Comparison of ENCODE assay signal across 19 mouse cellular contexts in genomic region chr12:111005803-111006202, GRCm38 (mm10). TPM values are rescaled to one million over a fixed set of nuclear protein-coding genes. Genes with fewer than 3 reads are reported as not detected.
DNase-seq lines count a peak whose midpoint lies in the region; ATAC-seq lines count a peak whose summit lies in the region.
"Had no signal": no experiment of that assay in that cellular context is flagged by ENCODE, and none has a peak within 500 bp of the region (broad histone marks: within the 10 kb centered on the region; RNA-seq: fewer than 3 reads in every experiment).

No protein-coding gene starts in this region.

- H3K4me1 ChIP-seq in kidney, embryonic 15.5 days: peaks cover 40% of the 10 kb centered on the region
- H3K4me1 ChIP-seq in intestine, embryonic 15.5 days (replicated peaks): peaks cover 47% of the 10 kb centered on the region
- peaks cover 33% of the 10 kb centered on the region; the same call in 1 of the 2 replicates for H3K4me1 ChIP-seq in stomach, embryonic 14.5 days (ENCODE audit: control insufficient read depth, insufficient read depth, low read length)

- WGBS in kidney, embryonic 15.5 days: 67% methylated on average over 6 of the region's 6 CpGs
- 62% methylated on average over 6 of the region's 6 CpGs for WGBS in intestine, embryonic 15.5 days
- 61% methylated on average over 6 of the region's 6 CpGs for WGBS in stomach, embryonic 14.5 days

- H3K9ac ChIP-seq in kidney, embryonic 15.5 days: no peak overlapping the region
- H3K9ac ChIP-seq in intestine, embryonic 15.5 days: no peak overlapping the region
- H3K9ac ChIP-seq in stomach, embryonic 14.5 days (replicated peaks; ENCODE audit: low read depth, low read length): no peak overlapping the region
- H3K9ac ChIP-seq: forebrain, postnatal 0 days; midbrain, embryonic 13.5 days had no signal

- no peaks in the 10 kb centered on the region for H3K36me3 ChIP-seq in kidney, embryonic 15.5 days
- H3K36me3 ChIP-seq in intestine, embryonic 15.5 days: no peaks in the 10 kb centered on the region
- H3K36me3 ChIP-seq in stomach, embryonic 14.5 days (ENCODE audit: control insufficient read depth, insufficient read depth, low read length): no peaks in the 10 kb centered on the region
- H3K36me3 ChIP-seq: midbrain, embryonic 13.5 days had no signal

- H3K27ac ChIP-seq in kidney, embryonic 15.5 days: no peak overlapping the region
- peak overlapping the region; percentile 93 for H3K27ac ChIP-seq in intestine, embryonic 15.5 days
- peak overlapping the region; percentile 68; the same call in 1 of the 2 replicates for H3K27ac ChIP-seq in stomach, embryonic 14.5 days (ENCODE audit: low read length)
- H3K27ac ChIP-seq: gastrocnemius, adult 2 months; midbrain, embryonic 13.5 days had no signal

- no peaks in the 10 kb centered on the region for H3K27me3 ChIP-seq in kidney, embryonic 15.5 days
- no peaks in the 10 kb centered on the region for H3K27me3 ChIP-seq in intestine, embryonic 15.5 days (replicated peaks)
- no peaks in the 10 kb centered on the region for H3K27me3 ChIP-seq in stomach, embryonic 14.5 days (ENCODE audit: control insufficient read depth, insufficient read depth, low read length)
- H3K27me3 ChIP-seq: midbrain, embryonic 13.5 days had no signal

- ATAC-seq in kidney, embryonic 15.5 days (replicated peaks; ENCODE audit: low FRiP score): peak; percentile 43; the same call in 1 of the 2 replicates
- ATAC-seq in intestine, embryonic 15.5 days: peak; percentile 21
- 0 out of 2 replicates have a peak, but pooled peaks have one; percentile 23 for ATAC-seq in stomach, embryonic 14.5 days (ENCODE audit: insufficient number of reproducible peaks, insufficient read depth, low FRiP score, low read depth)
- ATAC-seq: forebrain, postnatal 0 days had no signal

- H3K4me3 ChIP-seq in kidney, embryonic 15.5 days (replicated peaks): no peak overlapping the region
- H3K4me3 ChIP-seq in intestine, embryonic 15.5 days (replicated peaks): no peak overlapping the region
- no peak overlapping the region for H3K4me3 ChIP-seq in stomach, embryonic 14.5 days (ENCODE audit: low read depth, low read length)
- H3K4me3 ChIP-seq: gastrocnemius, adult 2 months; midbrain, embryonic 13.5 days; myocyte had no signal

- peak; percentile 71 for DNase-seq in heart, adult 11 months
- DNase-seq in heart, adult 9 months (ENCODE audit: low spot score in 2 of 2): no peak
- no peak for DNase-seq in kidney, postnatal 14 days
- DNase-seq in cerebellum, adult 11-12 months: no peak
- no peak for DNase-seq in natural killer cell, adult 2 months (ENCODE audit: low spot score in 2 of 2)
- DNase-seq: cerebellum, postnatal 25 days; forebrain, postnatal 0 days; gastrocnemius, adult 2 months; heart, adult 18-20 months; kidney, adult 11 months; kidney, postnatal 36 days; layer of hippocampus, adult 9-11 months; lung, adult 18-20 months; thymus, postnatal 36 days had no signal

- H3K4me2 ChIP-seq in kidney, embryonic 15.5 days: no peak overlapping the region
- no peak overlapping the region for H3K4me2 ChIP-seq in intestine, embryonic 15.5 days (replicated peaks)
- H3K4me2 ChIP-seq in stomach, embryonic 14.5 days (replicated peaks; ENCODE audit: low read depth, low read length): no peak overlapping the region
- H3K4me2 ChIP-seq: midbrain, embryonic 13.5 days had no signal

- no peaks in the 10 kb centered on the region for H3K9me3 ChIP-seq in kidney, embryonic 15.5 days (replicated peaks)
- H3K9me3 ChIP-seq in intestine, embryonic 15.5 days: no peaks in the 10 kb centered on the region
- no peaks in the 10 kb centered on the region for H3K9me3 ChIP-seq in stomach, embryonic 14.5 days (ENCODE audit: control insufficient read depth, low read depth, low read length)
- H3K9me3 ChIP-seq: midbrain, embryonic 13.5 days had no signal

RNA-seq across cellular contexts. Expression of gene Ankrd9, which starts 27.0 kb away (rescaled TPM):
- 12.1 and 14.0 TPM in 2 replicates for polyA plus RNA-seq in kidney, embryonic 15.5 days (2015; fragmentation: Nextera tagmentation; extraction: Ambion mirVana)
- 22.7 and 25.8 TPM in 2 replicates for polyA plus RNA-seq in intestine, embryonic 15.5 days (2015; fragmentation: Nextera tagmentation; extraction: Ambion mirVana)
- 10.3 and 10.4 TPM in 2 replicates for polyA plus RNA-seq in stomach, embryonic 14.5 days (2014; fragmentation: Nextera tagmentation; extraction: Ambion mirVana)

RNA-seq across cellular contexts. Expression of gene Rcor1, which starts 33.3 kb away (rescaled TPM):
- polyA plus RNA-seq in kidney, embryonic 15.5 days (2015; fragmentation: Nextera tagmentation; extraction: Ambion mirVana): 10.0 and 10.5 TPM in 2 replicates
- 9.1 and 9.6 TPM in 2 replicates for polyA plus RNA-seq in intestine, embryonic 15.5 days (2015; fragmentation: Nextera tagmentation; extraction: Ambion mirVana)
- 17.6 and 19.2 TPM in 2 replicates for polyA plus RNA-seq in stomach, embryonic 14.5 days (2014; fragmentation: Nextera tagmentation; extraction: Ambion mirVana)
